Mouse (Mus musculus) gastrocnemius, postnatal 10 days (tissue): Measurements from ENCODE around the gene Plekhm2. TPM values are rescaled to one million over a fixed set of nuclear protein-coding genes. Genes with fewer than 3 reads are reported as not detected.

Experiments
- DNase-seq: peaks from one replicate; pipeline ENCODE4 v3.0.0; 2021; ENCODE audit warnings: mixed read lengths
- total RNA-seq, 2 experiments: library from RNA; stranded (reverse); gene quantifications; 2 replicates each; pipeline ENCODE4 v1.2.3; 2021

Gene Plekhm2
- total RNA-seq, 2 experiments from 2014 or later = 26.8 to 29.3 TPM

DNA sequence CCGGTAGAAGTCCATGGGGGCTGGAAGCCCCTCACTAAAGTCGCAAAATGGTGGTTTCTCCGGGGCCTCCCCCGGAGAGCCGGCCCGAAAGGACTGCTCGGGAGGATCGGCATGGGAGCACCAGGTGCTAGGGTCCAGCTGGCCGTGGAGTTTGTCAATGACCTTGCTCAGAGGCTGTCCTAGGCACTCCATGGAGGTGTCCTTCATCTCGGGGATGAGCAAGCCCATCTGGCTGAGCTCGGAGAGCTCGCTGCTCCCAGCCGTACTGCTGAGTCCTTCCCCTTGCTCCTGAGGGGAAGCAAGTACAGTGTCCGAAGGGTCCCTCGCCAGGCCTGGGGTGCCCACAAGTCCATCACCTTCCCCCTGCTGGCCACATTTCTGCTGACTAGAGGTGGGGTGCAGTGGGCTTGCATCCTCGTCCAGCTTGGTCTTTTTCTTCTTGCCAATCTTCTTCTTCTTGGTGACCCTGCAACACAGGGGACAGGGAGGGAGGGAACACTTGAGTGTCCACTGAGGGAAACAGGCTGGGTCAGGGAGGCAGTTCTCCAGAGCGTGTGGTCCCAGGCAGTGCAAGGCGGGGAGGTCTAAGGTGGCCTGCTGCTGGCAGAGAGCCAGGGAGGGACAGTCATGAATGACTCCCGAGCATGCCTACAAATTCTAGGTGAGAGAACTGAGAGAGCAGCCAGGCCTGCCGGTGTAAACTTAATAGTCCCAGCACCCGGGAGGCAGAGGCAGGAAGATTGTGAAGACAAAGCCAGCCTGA lies 32.4 kb downstream of the Plekhm2 start:
- no peak for DNase-seq

GRCm38 (mm10) chr4:141631250-141631649 lies 33.4 kb downstream of the Plekhm2 start:
- DNase-seq = no peak

GRCm38 (mm10) chr4:141630021-141630420 lies 34.7 kb downstream of the Plekhm2 start:
- DNase-seq = no peak

- no peak for DNase-seq
Observed at GRCm38 (mm10) chr4:141628661-141629060, 36.0 kb downstream of the Plekhm2 start.

DNA sequence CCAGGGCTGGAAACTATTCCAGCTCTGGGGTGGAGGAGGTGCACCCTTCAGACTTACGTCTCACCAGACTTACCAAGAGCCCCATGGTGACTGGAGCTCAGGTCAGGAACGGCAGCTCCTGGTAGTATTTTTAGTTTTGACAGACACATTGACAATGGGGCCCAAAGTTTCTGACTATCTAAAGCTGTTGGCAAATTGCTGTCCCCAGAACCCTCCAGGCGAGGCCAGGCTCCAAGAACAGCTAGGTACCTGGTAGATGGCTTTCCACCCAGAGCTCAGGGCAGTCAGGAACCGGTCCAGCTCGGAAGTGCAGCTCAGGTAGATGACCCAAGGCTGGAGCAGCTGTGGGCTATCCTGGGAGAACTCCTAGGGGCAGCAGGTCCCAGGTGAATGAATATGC lies 37.2 kb downstream of the Plekhm2 start:
- no peak for DNase-seq

- no peak for DNase-seq
Observed at GRCm38 (mm10) chr4:141625774-141626550, 38.7 kb downstream of the Plekhm2 start.

DNA sequence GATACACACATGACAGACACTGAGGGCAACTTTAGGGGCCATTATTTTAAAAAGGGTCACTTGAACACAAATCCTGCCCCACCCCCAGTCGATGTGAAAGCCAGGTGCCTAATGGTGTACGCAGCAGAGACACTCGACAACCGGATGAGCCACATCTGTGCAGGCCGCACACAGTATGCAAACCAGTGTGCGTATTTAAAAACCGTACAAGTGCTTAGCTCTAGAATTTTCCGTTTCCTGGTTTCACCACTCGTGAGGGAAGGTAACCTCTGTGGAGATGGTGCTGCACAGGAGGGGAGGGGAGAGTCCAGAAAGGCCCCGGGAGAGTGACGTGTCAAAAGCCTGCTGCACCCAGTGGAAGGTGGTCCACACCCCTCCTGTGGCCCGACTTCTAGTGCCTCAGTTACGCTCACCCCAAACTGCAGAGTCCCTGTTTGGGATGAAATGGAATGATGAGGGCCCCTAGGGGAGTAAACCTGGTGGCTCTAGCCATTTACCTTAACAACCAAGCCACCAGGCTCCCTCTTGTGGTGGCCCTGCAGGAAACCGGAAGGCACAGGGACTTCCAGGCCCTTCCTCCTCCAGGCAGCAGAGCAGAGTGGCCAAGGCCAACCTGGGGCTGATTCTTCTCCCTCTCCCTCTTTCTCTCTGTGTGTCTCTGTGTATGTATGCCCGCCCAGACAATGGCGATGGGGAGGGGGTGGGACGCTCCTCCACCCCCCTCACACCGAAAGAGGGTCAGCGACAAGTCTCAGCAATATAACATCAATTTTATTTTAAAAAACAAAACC lies 39.5 kb downstream of the Plekhm2 start:
- DNase-seq = no peak

- DNase-seq = no peak
Observed at GRCm38 (mm10) chr4:141624134-141624533, 40.6 kb downstream of the Plekhm2 start.

GRCm38 (mm10) chr4:141623666-141624065 lies 41.0 kb downstream of the Plekhm2 start, which contains the start of gene Slc25a34:
TSS of gene Slc25a34 (minus strand) at chr4:141623821.
- DNase-seq = peak; percentile 68

DNA sequence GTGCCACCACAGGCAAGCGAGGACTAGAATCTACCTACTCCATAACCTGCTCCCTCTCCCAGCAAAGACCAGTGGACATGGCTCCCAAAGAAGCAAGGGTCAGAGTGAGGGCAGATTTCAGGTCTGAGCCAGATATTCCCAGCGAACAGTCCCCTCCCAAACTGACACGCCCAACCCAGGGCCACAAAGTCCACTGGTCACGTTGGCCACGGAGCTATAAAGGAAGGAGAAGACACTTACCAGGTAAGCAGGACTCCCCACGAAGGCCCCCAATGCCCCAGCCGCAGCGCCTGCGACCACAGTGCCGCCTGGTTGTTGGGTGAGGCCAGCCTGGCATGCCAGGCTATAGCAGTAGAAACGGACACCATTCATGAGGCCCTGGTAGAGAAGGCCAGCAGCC lies 41.7 kb downstream of the Plekhm2 start:
- DNase-seq = no peak

DNA sequence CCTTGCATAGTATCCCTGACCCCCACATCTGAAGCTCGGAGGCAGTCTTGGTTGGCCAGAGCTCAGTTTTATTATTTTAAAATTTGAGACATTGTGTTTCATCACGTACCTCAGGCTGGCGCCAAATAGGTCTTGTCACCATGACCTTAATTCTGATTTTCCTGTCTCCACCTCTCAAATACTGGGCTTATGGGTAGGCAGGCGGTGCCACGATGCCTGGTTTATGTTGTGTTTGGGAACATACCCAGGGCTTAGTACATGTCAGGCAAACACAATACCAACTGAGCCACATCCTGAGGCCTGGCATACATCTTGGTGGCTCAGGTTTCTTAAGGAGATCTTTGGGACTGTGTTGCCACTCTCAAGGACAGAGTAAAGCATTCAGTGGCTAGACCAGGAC lies 42.1 kb downstream of the Plekhm2 start:
- DNase-seq = no peak

DNA sequence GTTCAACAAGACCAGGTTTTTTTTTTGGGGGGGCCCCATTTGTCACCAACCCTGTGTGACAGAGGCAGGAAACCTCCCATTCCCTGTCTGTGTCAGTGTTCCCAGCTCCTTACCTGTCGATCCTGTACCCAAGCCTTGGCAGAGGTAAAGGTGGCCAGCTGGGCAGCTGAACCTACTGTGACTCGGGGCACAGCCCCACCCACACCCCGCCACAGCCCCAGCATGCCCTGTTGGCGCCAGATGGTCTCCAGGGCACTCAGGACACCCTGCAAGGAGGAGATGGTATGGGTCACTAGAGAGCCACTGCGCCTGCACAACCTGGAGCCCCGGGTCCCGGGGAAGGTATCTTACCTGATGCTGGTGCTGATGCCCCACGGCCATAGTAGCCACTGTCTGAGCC lies 42.6 kb downstream of the Plekhm2 start:
- no peak for DNase-seq

DNA sequence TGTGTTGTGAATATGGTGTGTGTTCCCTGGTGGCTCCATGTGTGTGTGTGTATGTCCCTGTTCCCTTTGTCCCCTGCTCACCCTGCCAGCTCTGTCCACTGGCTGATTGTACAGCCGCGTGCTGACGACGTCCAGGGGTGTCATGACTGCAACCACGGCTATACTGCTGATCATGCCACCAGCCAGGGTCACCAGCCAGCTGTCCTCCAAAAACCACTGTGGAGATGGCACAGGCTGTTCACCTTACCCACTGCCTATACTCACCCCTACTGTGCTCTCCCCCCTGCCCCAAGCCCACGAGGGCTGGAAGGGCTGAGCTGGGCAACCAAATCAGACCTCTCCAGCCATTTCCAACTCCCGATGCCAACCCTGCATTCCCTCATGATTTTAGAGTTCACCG lies 43.4 kb downstream of the Plekhm2 start:
- DNase-seq = no peak

DNA sequence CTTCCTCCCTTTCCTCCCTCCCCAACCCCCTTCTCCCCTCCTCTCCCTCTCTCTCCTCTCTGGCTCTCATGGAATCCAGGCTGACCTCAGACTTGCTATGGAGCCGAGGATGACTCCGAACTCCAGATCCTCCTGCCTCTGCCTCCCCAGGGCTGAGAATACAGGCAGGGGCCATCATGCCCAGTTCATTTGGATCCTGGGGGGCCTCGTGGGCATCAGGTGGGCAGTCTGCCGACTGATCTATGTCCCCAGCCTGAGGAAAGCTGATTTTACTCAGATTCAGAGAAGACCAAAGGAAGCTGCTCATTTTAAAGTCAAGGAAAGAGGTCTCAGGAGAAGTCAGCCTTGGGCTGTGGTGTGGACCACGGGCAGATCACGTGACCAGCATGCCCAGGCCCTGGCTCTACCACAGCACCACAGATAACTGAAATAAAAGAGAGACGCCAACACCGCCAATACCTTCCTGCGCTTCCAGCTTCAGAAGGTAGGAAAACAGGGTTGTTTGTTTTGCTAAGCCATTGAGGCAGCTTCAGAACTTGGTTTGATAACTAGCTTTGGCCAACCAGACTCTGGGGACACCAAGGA lies 45.3 kb downstream of the Plekhm2 start:
- no peak for DNase-seq

DNA sequence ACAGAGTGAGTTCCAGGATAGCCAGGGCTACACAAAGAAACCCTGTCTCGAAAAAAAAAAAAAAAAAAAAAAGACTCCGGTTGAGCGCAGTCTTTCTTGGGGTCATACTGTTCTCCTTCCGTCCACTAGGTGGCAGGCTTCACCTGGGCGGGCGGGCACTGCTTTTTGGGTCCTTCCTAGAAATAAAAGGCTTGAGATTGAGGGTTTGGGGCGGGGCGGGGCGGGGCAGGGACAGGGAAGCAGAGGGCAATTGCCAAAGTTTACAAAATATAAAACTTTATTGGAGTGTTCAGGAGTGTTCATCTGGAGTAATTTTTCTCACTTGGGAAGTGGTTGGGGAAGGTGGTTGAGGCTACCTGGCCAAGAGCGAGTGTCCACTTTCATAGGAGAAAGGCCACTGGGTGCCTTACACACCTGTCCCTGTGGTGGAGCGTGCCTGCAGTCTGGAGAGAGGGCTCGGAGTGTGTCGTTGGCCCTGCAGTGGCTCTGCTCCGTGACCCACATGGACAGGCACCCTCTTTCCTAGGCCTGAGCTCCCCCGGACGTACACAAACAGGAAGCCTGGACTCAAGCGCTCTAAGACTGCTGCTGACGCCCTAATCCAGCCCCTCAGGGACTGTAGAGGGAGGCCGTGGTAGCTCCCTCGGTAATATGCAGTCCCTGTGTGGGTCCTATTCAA lies 46.0 kb downstream of the Plekhm2 start, which contains the start of gene Tmem82:
Tmem82 (minus strand) TSS at position 69 of the 679 bp plus-strand sequence.
- DNase-seq = peak; percentile 65

- DNase-seq = no peak
Observed at GRCm38 (mm10) chr4:141617863-141618564, 46.7 kb downstream of the Plekhm2 start.

- DNase-seq = peak; percentile 83
Observed at GRCm38 (mm10) chr4:141617299-141617698, 47.4 kb downstream of the Plekhm2 start.

- no peak for DNase-seq
Observed at GRCm38 (mm10) chr4:141616811-141617210, 47.9 kb downstream of the Plekhm2 start.

- DNase-seq = no peak
Observed at GRCm38 (mm10) chr4:141614946-141615345, 49.8 kb downstream of the Plekhm2 start.

DNA sequence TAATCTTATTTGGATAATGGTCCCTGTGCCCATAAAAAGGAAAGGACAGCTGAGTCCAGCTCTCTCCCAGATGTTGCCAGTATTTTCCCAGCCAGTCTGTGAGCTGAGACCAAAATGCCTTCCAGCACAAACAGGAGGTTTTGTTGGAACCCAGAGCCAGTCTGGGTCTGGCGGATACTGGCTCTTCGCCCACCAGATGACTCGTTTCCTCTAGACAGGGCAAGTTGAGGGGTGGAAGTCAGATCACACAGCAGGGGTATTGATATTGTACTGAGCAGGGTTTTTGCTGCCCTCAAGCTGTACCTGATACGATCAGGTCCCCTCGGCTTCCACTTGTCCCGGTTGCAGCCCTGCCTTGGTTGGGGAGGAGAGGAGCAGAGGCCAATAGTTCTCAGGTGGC lies 55.2 kb downstream of the Plekhm2 start:
- no peak for DNase-seq

GRCm38 (mm10) chr4:141605861-141606260 lies 58.8 kb downstream of the Plekhm2 start, which contains the start of gene Fblim1:
TSS of gene Fblim1 (minus strand) at chr4:141606096.
- DNase-seq = no peak
